Mouse (Mus musculus) urinary bladder, postnatal 4 days (tissue): ENCODE measurements around the gene Polr2g.
A peak's percentile ranks its signal among the peaks of the same experiment; 100 is the strongest.
"Not testable (repeated sequence)": the region's sequence is repeated elsewhere in the genome, so short reads cannot be mapped to it uniquely, and the experiment has no call there.

Experiments
- DNase-seq, 2 experiments: peaks; one replicate each; pipeline ENCODE4 v3.0.0; 2021 to 2022; ENCODE audit warnings: low spot score in 2 of 2

Polr2g gene

GRCm38 (mm10) chr19:8798264-8798946 lies at the start of gene Polr2g:
Gene Polr2g (minus strand): TSS chr19:8798577.
- DNase-seq, result peak; percentile 86 to 89

- DNase-seq, result peak; percentile 48 to 83
Measured at GRCm38 (mm10) chr19:8844371-8845129, 46.2 kb upstream of the Polr2g start.

GRCm38 (mm10) chr19:8842961-8843360 lies 44.6 kb upstream of the Polr2g start:
- no peak for DNase-seq

GRCm38 (mm10) chr19:8841012-8841411 lies 42.6 kb upstream of the Polr2g start:
- no peak for DNase-seq

GRCm38 (mm10) chr19:8839908-8840791 lies 41.8 kb upstream of the Polr2g start:
- peak; percentile 62 to 74 for DNase-seq

GRCm38 (mm10) chr19:8839103-8839907 lies 40.9 kb upstream of the Polr2g start, which contains the start of gene Gng3:
Gene Gng3 (minus strand): TSS chr19:8839194.
- DNase-seq, result no peak

GRCm38 (mm10) chr19:8838041-8838730 lies 39.8 kb upstream of the Polr2g start:
- no peak for DNase-seq

- DNase-seq, result peak; percentile 78 to 79
Measured at GRCm38 (mm10) chr19:8837251-8837791, 38.9 kb upstream of the Polr2g start, which contains the start of gene Bscl2. Gene Bscl2 (plus strand): TSS chr19:8837467.

- not testable (repeated sequence) for DNase-seq
Measured at GRCm38 (mm10) chr19:8836327-8836726, 38.0 kb upstream of the Polr2g start.

- DNase-seq, result no peak
Measured at GRCm38 (mm10) chr19:8832971-8833370, 34.6 kb upstream of the Polr2g start.

- DNase-seq, result no peak
Measured at GRCm38 (mm10) chr19:8831262-8831661, 32.9 kb upstream of the Polr2g start.

- DNase-seq, result no peak
Measured at GRCm38 (mm10) chr19:8830664-8831063, 32.3 kb upstream of the Polr2g start.

- no peak for DNase-seq
Measured at GRCm38 (mm10) chr19:8829660-8830059, 31.3 kb upstream of the Polr2g start, which contains the start of gene AC129217.1. Gene AC129217.1 (plus strand): TSS chr19:8829773.

GRCm38 (mm10) chr19:8822696-8823095 lies 24.3 kb upstream of the Polr2g start:
- no peak for DNase-seq

- DNase-seq, result no peak
Measured at GRCm38 (mm10) chr19:8821146-8821545, 22.8 kb upstream of the Polr2g start.

GRCm38 (mm10) chr19:8820424-8820956 lies 22.1 kb upstream of the Polr2g start:
- DNase-seq, result no peak

- peak; percentile 98 for DNase-seq
Measured at GRCm38 (mm10) chr19:8819596-8820423, 21.4 kb upstream of the Polr2g start, which contains the start of gene Hnrnpul2. Gene Hnrnpul2 (plus strand): TSS chr19:8820010.

GRCm38 (mm10) chr19:8818801-8819595 lies 20.6 kb upstream of the Polr2g start, which contains the start of gene Ttc9c:
Gene Ttc9c (minus strand): TSS chr19:8819333.
- DNase-seq, result peak; percentile 95 to 96
